Mouse (Mus musculus) stomach, postnatal 0 days (tissue): Measurements from ENCODE around the gene Actr6. TPM values are rescaled to one million over a fixed set of nuclear protein-coding genes. Genes with fewer than 3 reads are reported as not detected.

ENCODE experiments used
- ATAC-seq: fragments of 200-750 bp; cut with Nextera tagmentation; 2 replicates; pipeline ENCODE4 v1.8.0; 2017; ENCODE audit not compliant: low FRiP score, low TSS enrichment
- DNase-seq: peaks from one replicate; pipeline ENCODE4 v3.0.0-alpha.2; 2016; ENCODE audit warnings: low spot score
- H3K27ac ChIP-seq: fragments of 300-500 bp; sonication (generic); replicated peaks from 2 replicates; pipeline ENCODE4 v1.5.1; 2014; ENCODE audit warnings: mild to moderate bottlenecking, control low read depth
- H3K27me3 ChIP-seq: fragments of 300-500 bp; sonication (generic); 2 replicates; pipeline ENCODE4 v1.6.1; 2014; ENCODE audit warnings: low read length; ENCODE audit not compliant: control insufficient read depth, insufficient read depth
- H3K36me3 ChIP-seq: fragments of 300-500 bp; sonication (generic); 2 replicates; pipeline ENCODE4 v1.6.1; 2014; ENCODE audit warnings: low read length, mixed read lengths; ENCODE audit not compliant: control insufficient read depth, insufficient read depth
- H3K4me1 ChIP-seq: fragments of 300-500 bp; sonication (generic); replicated peaks from 2 replicates; pipeline ENCODE4 v1.6.1; 2014; ENCODE audit warnings: antibody characterized with exemption; ENCODE audit not compliant: control insufficient read depth, insufficient read depth
- H3K4me2 ChIP-seq: fragments of 300-500 bp; sonication (generic); replicated peaks from 2 replicates; pipeline ENCODE4 v1.6.1; 2014; ENCODE audit warnings: low read depth, mild to moderate bottlenecking, control low read depth, moderate library complexity
- H3K4me3 ChIP-seq: fragments of 300-500 bp; sonication (generic); 2 replicates; pipeline ENCODE4 v1.5.1; 2014; ENCODE audit warnings: low read depth, low read length, control low read depth
- H3K9ac ChIP-seq: fragments of 300-500 bp; sonication (generic); 2 replicates; pipeline ENCODE4 v1.6.1; 2014; ENCODE audit warnings: mild to moderate bottlenecking, low read length, control low read depth, mixed read lengths
- H3K9me3 ChIP-seq: fragments of 300-500 bp; sonication (generic); 2 replicates; pipeline ENCODE4 v1.6.1; 2016; ENCODE audit warnings: low read length; ENCODE audit not compliant: control insufficient read depth
- CTCF ChIP-seq: IDR thresholded peaks from 2 replicates; pipeline ENCODE4 v1.5.1; 2016; ENCODE audit warnings: antibody characterized with exemption, low read depth, mild to moderate bottlenecking, moderate library complexity
- EP300 ChIP-seq: optimal IDR thresholded peaks from 2 replicates; pipeline ENCODE3; 2016; ENCODE audit warnings: antibody characterized with exemption
- WGBS: fragments of 180-500 bp; shearing (Covaris S2); extraction: QIAGEN DNeasy Blood & Tissue Kit; methylation state at CpG from one replicate; pipeline ENCODE4 v1.1.7; 2014; 5-methylcytosine and 5-hydroxymethylcytosine counted together
- polyA plus RNA-seq: library from polyadenylated mRNA; unstranded; fragments of >200 nt; fragmentation: Nextera tagmentation; extraction: Ambion mirVana; gene quantifications from 2 replicates; pipeline ENCODE4 v1.2.1, GENCODE M21; 2015

Actr6 gene
- polyA plus RNA-seq, 1 experiment from 2014 or later, result 17.1 TPM

- no peak overlapping the region for H3K9ac ChIP-seq
- DNase-seq, result no peak
Observed at GRCm38 (mm10) chr10:89765790-89766714, 34.0 kb upstream of the Actr6 start.

GRCm38 (mm10) chr10:89764457-89765121 is 32.5 kb upstream of the Actr6 start:
- no peak for DNase-seq
- H3K4me3 ChIP-seq, result no peak overlapping the region
- no peak overlapping the region for H3K9ac ChIP-seq
- ATAC-seq, result no peak
- no peak overlapping the region for H3K27ac ChIP-seq
- no peak overlapping the region for H3K4me2 ChIP-seq
- no peaks in the 10 kb centered on the region for H3K4me1 ChIP-seq
- H3K36me3 ChIP-seq, result no peaks in the 10 kb centered on the region
- TF ChIP-seq EP300 (no peak), CTCF (no peak)
- H3K27me3 ChIP-seq, result no peaks in the 10 kb centered on the region
- H3K9me3 ChIP-seq, result no peaks in the 10 kb centered on the region
- WGBS, result 65% methylated on average over 9 of the region's 9 CpGs

More at GRCm38 (mm10) chr10:89765790-89766714, 34.0 kb upstream of the Actr6 start:
- no peak for ATAC-seq
- 81% methylated on average over 11 of the region's 11 CpGs for WGBS
- Histone ChIP-seq H3K27me3 (no peaks in the 10 kb centered on the region), H3K9me3 (no peaks in the 10 kb centered on the region), H3K4me3 (no peak overlapping the region), H3K4me2 (no peak overlapping the region), H3K4me1 (no peaks in the 10 kb centered on the region), H3K36me3 (no peaks in the 10 kb centered on the region), H3K27ac (no peak overlapping the region)
- no peak for TF ChIP-seq EP300
- TF ChIP-seq CTCF, result no peak

- no peak overlapping the region for H3K4me3 ChIP-seq
- TF ChIP-seq CTCF (no peak), EP300 (no peak)
- DNase-seq (no peak), ATAC-seq (no peak)
- H3K4me2 ChIP-seq, result no peak overlapping the region
- no peaks in the 10 kb centered on the region for H3K9me3 ChIP-seq
- H3K27me3 ChIP-seq, result no peaks in the 10 kb centered on the region
- H3K4me1 ChIP-seq, result no peaks in the 10 kb centered on the region
- no peak overlapping the region for H3K27ac ChIP-seq
- WGBS, result 88% methylated on average over 5 of the region's 5 CpGs
- H3K36me3 ChIP-seq, result no peaks in the 10 kb centered on the region
- no peak overlapping the region for H3K9ac ChIP-seq
Observed at GRCm38 (mm10) chr10:89760772-89761171, 28.7 kb upstream of the Actr6 start.

- Histone ChIP-seq H3K27ac (no peak overlapping the region), H3K9me3 (no peaks in the 10 kb centered on the region), H3K4me1 (no peaks in the 10 kb centered on the region), H3K27me3 (no peaks in the 10 kb centered on the region), H3K9ac (no peak overlapping the region), H3K36me3 (no peaks in the 10 kb centered on the region), H3K4me3 (no peak overlapping the region), H3K4me2 (no peak overlapping the region)
- 86% methylated on average over 4 of the region's 4 CpGs for WGBS
- no peak for TF ChIP-seq EP300
- no peak for TF ChIP-seq CTCF
- DNase-seq, result no peak
- ATAC-seq, result no peak
Observed at GRCm38 (mm10) chr10:89755231-89755630, 23.1 kb upstream of the Actr6 start.

GRCm38 (mm10) chr10:89751069-89751468 is 19.0 kb upstream of the Actr6 start:
- ATAC-seq (no peak), DNase-seq (no peak)
- WGBS, result 69% methylated on average over 5 of the region's 5 CpGs
- no peak overlapping the region for H3K4me3 ChIP-seq
- H3K27ac ChIP-seq, result no peak overlapping the region
- no peak overlapping the region for H3K4me2 ChIP-seq
- H3K36me3 ChIP-seq, result no peaks in the 10 kb centered on the region
- H3K27me3 ChIP-seq, result no peaks in the 10 kb centered on the region
- no peak overlapping the region for H3K9ac ChIP-seq
- no peaks in the 10 kb centered on the region for H3K9me3 ChIP-seq
- H3K4me1 ChIP-seq, result no peaks in the 10 kb centered on the region
- TF ChIP-seq EP300 (no peak), CTCF (no peak)

GRCm38 (mm10) chr10:89748619-89749018 is 16.5 kb upstream of the Actr6 start:
- no peaks in the 10 kb centered on the region for H3K27me3 ChIP-seq
- no peaks in the 10 kb centered on the region for H3K9me3 ChIP-seq
- ATAC-seq (no peak), DNase-seq (no peak)
- no peaks in the 10 kb centered on the region for H3K36me3 ChIP-seq
- no peak overlapping the region for H3K27ac ChIP-seq
- 79% methylated on average over 2 of the region's 2 CpGs for WGBS
- H3K4me1 ChIP-seq, result no peaks in the 10 kb centered on the region
- no peak overlapping the region for H3K4me2 ChIP-seq
- H3K9ac ChIP-seq, result no peak overlapping the region
- H3K4me3 ChIP-seq, result no peak overlapping the region
- no peak for TF ChIP-seq CTCF
- no peak for TF ChIP-seq EP300
